Mouse (Mus musculus): ENCODE measurements around the gene Smndc1. TPM values are rescaled to one million over a fixed set of nuclear protein-coding genes. Genes with fewer than 3 reads are reported as not detected.

Smndc1 gene
- polyA plus RNA-seq, 1 experiment from 2014 or later = 41.6 TPM

- peaks cover 19% of the 10 kb centered on the region for H3K4me1 ChIP-seq
- H3K4me3 ChIP-seq (replicated peaks) = no peak overlapping the region
- no peaks in the 10 kb centered on the region for H3K9me3 ChIP-seq (replicated peaks)
- H3K4me2 ChIP-seq (replicated peaks) = no peak overlapping the region
- WGBS = 7% methylated on average over 6 of the region's 6 CpGs
- no peak overlapping the region for H3K9ac ChIP-seq
- ATAC-seq (ENCODE audit: insufficient number of reproducible peaks, low FRiP score, low TSS enrichment, low read depth) = 0 out of 2 replicates have a peak, but pooled peaks have one; percentile 55
- H3K27me3 ChIP-seq = no peaks in the 10 kb centered on the region
- H3K36me3 ChIP-seq = no peaks in the 10 kb centered on the region
- peak overlapping the region; percentile 71 for H3K27ac ChIP-seq (replicated peaks)
Observed at GRCm38 (mm10) chr19:53412149-53412848, 21.9 kb upstream of the Smndc1 start.

DNA sequence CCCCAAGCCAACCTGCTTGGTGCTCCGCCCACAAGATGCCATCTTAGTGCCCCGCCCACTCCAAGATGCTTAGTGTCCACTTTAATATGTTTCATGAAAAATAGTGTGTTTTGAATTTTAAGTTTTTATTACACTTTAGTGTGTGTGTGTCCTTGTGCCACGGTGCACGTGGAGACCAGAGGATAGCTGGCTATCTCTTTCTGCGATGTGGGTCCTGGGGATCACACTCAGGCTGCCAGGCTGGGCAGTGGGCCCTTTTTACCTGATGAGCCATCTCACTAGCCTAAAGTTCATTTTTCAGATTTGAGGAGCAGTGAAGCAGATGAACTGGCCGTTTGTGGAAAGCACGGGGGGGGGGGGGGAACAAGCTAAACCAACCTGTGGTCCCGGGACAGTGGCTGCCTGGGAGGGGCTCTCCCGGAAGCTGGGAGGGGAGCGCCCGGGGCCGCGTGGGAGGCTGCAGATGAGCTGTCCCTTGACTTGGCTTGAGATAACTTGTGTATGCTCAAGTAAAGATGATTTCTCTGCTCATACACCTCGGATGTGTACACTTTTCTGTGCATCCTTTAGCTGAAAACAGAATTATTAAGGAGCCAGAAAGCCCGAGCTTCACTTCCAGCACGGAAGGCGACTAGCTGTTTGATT is 19.4 kb upstream of the Smndc1 start:
- no peaks in the 10 kb centered on the region for H3K9me3 ChIP-seq (replicated peaks)
- no peak overlapping the region for H3K9ac ChIP-seq
- H3K4me3 ChIP-seq (replicated peaks) = no peak overlapping the region
- no peak for ATAC-seq (ENCODE audit: insufficient number of reproducible peaks, low FRiP score, low TSS enrichment, low read depth)
- H3K36me3 ChIP-seq = no peaks in the 10 kb centered on the region
- WGBS = 52% methylated on average over 17 of the region's 17 CpGs
- H3K27ac ChIP-seq (replicated peaks) = no peak overlapping the region
- H3K27me3 ChIP-seq = no peaks in the 10 kb centered on the region
- no peak overlapping the region for H3K4me2 ChIP-seq (replicated peaks)
- H3K4me1 ChIP-seq = peaks cover 19% of the 10 kb centered on the region

GRCm38 (mm10) chr19:53408398-53408797 is 18.0 kb upstream of the Smndc1 start:
- H3K27me3 ChIP-seq = no peaks in the 10 kb centered on the region
- peaks cover 19% of the 10 kb centered on the region for H3K4me1 ChIP-seq
- H3K9ac ChIP-seq = no peak overlapping the region
- WGBS = 85% methylated on average over 8 of the region's 8 CpGs
- H3K27ac ChIP-seq (replicated peaks) = no peak overlapping the region
- H3K36me3 ChIP-seq = no peaks in the 10 kb centered on the region
- H3K9me3 ChIP-seq (replicated peaks) = no peaks in the 10 kb centered on the region
- no peak overlapping the region for H3K4me2 ChIP-seq (replicated peaks)
- no peak for ATAC-seq (ENCODE audit: insufficient number of reproducible peaks, low FRiP score, low TSS enrichment, low read depth)
- no peak overlapping the region for H3K4me3 ChIP-seq (replicated peaks)

DNA sequence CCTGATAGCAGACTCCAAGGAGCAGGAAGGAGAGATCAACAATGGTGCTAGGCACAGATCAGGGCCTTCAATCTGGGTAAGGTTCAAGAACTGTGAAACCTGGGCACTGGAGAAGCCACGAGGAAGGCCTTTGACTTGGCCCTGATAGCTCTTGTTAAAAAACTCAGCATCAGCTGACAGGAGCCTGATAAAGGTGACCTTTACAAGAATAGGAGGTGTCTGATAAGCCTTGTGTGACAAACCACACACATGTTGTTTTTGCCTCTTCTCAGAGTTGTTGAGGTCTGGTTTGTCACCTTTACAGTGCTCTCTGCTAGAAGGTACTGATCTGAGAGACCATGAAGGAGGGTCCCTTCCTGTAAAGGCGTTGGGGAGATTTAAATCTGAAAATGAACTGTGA is 17.0 kb upstream of the Smndc1 start:
- no peak overlapping the region for H3K4me3 ChIP-seq (replicated peaks)
- H3K27me3 ChIP-seq = no peaks in the 10 kb centered on the region
- H3K4me1 ChIP-seq = peaks cover 16% of the 10 kb centered on the region
- no peak overlapping the region for H3K27ac ChIP-seq (replicated peaks)
- H3K9me3 ChIP-seq (replicated peaks) = no peaks in the 10 kb centered on the region
- no peak for ATAC-seq (ENCODE audit: insufficient number of reproducible peaks, low FRiP score, low TSS enrichment, low read depth)
- WGBS = 83% methylated on average over 2 of the region's 2 CpGs
- H3K9ac ChIP-seq = no peak overlapping the region
- no peaks in the 10 kb centered on the region for H3K36me3 ChIP-seq
- H3K4me2 ChIP-seq (replicated peaks) = no peak overlapping the region

DNA sequence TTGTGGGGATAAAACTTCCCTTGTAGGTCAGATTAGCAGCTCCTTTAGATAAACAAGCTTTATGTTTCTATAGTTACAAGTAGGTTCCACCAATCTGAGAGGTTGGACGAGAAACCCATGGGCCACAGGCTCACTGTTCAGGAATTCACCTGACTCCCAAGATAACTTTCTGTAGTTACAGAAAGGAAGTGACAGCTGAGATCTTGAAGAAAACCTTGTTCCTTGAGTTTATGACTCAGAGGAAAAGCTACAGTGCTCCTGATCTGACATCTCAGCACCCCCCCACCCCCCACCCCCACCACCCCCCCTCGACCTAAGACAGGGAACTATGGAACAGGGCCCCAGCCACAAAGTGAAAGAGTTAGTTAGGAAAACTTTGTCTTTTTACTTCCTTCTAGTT is 15.4 kb upstream of the Smndc1 start:
- Histone ChIP-seq H3K27ac (replicated peaks) (no peak overlapping the region), H3K4me1 (0 out of 2 replicates have a peak, but pooled peaks cover 8% of the 10 kb centered on the region), H3K4me2 (replicated peaks) (no peak overlapping the region), H3K9me3 (replicated peaks) (no peaks in the 10 kb centered on the region), H3K27me3 (no peaks in the 10 kb centered on the region), H3K36me3 (no peaks in the 10 kb centered on the region), H3K9ac (no peak overlapping the region), H3K4me3 (replicated peaks) (no peak overlapping the region)
- no peak for ATAC-seq (ENCODE audit: insufficient number of reproducible peaks, low FRiP score, low TSS enrichment, low read depth)
- WGBS = 56% methylated on average over 2 of the region's 2 CpGs

DNA sequence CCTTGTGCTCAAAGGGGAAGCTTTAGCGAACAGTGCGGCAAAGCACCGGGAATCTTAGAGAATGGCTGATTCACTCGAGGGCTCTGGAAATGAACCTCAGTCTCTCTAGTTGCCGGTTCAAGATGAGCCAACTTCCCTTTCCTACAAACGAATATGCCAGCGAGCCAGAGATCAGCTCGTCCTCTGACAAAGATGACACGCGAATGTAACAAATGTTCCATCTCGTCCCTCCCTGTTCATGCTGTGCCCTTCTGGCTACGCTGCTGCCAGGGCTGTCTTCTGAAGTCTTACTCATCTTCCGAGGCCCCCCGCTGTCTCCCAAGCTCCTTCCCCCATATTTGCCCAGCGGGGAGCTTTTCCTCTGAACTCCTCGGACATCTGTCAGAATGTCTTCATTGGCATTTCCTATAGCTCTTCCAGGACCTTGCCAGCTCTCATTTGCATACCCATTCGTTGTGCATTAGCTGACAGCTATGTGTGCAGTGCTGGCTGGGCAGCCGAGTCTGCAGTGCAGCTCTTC is 14.5 kb upstream of the Smndc1 start:
- no peak for ATAC-seq (ENCODE audit: insufficient number of reproducible peaks, low FRiP score, low TSS enrichment, low read depth)

GRCm38 (mm10) chr19:53404219-53404836 is 13.9 kb upstream of the Smndc1 start:
- 89% methylated on average over 10 of the region's 10 CpGs for whole genome bisulfite sequencing
- H3K9me3 ChIP-seq (replicated peaks) = no peaks in the 10 kb centered on the region
- no peaks in the 10 kb centered on the region for H3K27me3 ChIP-seq
- H3K36me3 ChIP-seq = no peaks in the 10 kb centered on the region
- no peak for ATAC-seq (ENCODE audit: insufficient number of reproducible peaks, low FRiP score, low TSS enrichment, low read depth)
- no peak overlapping the region for H3K9ac ChIP-seq
- no peak overlapping the region for H3K4me2 ChIP-seq (replicated peaks)
- H3K27ac ChIP-seq (replicated peaks) = no peak overlapping the region
- H3K4me3 ChIP-seq (replicated peaks) = no peak overlapping the region
- H3K4me1 ChIP-seq = no peaks in the 10 kb centered on the region

More for the DNA sequence above, 14.5 kb upstream of the Smndc1 start:
- Histone ChIP-seq H3K4me1 (0 out of 2 replicates have a peak, but pooled peaks cover 3% of the 10 kb centered on the region), H3K4me3 (replicated peaks) (no peak overlapping the region), H3K27me3 (no peaks in the 10 kb centered on the region), H3K9ac (no peak overlapping the region), H3K27ac (replicated peaks) (no peak overlapping the region), H3K4me2 (replicated peaks) (no peak overlapping the region), H3K9me3 (replicated peaks) (no peaks in the 10 kb centered on the region), H3K36me3 (no peaks in the 10 kb centered on the region)
- 79% methylated on average over 18 of the region's 18 CpGs for WGBS

DNA sequence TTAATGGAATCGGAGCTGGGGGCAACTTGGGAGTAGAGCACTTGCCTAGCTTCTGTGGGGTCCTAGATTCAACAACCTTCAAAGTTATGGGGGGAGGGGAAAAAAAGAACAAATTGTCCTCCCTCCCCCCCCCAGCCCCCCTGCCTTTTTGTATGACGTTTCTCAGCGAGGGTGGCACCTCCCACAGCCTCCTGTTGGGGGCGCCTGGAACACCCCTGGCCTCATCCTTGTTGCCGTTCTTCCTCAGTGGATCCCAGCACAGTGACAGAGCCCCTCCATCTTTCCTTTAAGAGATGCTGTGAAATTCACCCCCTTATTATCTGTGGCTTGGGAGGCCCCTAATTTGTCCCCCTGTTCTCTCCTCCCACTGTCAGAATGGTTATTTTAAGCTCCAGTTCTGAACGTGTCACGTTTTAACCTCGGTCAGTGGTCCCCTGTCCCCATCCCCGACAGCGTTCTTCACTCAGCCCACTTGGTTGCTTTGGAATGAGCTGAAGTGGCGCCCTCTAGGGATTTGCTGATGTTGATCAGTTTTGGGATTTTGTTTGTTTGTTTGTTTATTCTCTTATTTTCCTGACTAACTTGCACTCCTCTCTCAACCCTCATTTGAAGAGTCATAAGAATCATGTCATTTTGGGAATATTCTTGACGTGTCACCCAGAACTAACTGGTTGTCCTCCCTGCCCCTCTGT is 12.5 kb upstream of the Smndc1 start:
- Histone ChIP-seq H3K4me2 (replicated peaks) (no peak overlapping the region), H3K9me3 (replicated peaks) (no peaks in the 10 kb centered on the region), H3K27me3 (no peaks in the 10 kb centered on the region), H3K9ac (no peak overlapping the region), H3K27ac (replicated peaks) (no peak overlapping the region), H3K4me3 (replicated peaks) (no peak overlapping the region), H3K36me3 (no peaks in the 10 kb centered on the region), H3K4me1 (no peaks in the 10 kb centered on the region)
- no peak for ATAC-seq (ENCODE audit: insufficient number of reproducible peaks, low FRiP score, low TSS enrichment, low read depth)
- WGBS = 50% methylated on average over 12 of the region's 12 CpGs

GRCm38 (mm10) chr19:53400332-53401110 is 10.1 kb upstream of the Smndc1 start:
- 77% methylated on average over 16 of the region's 16 CpGs for WGBS

DNA sequence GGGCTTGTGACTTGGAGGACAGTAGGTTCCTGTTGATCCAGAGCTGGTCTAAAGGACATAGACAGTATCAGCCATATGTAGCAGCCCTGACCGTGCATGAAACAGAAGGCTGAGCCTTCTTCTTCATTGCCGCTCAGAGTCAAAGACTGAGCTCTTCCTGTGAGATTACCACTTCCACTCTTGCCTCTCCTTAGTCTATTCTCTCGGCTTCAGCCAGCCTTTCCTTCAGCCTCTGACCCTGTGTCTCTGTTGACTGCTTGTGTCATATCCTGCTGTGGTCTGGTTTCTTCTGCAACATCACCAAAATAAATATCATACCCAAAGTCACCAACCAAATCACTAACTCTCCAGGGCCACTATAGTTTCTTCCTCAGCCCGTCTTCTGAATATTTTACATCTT is 8.8 kb upstream of the Smndc1 start:
- Histone ChIP-seq H3K4me1 (peaks cover 4% of the 10 kb centered on the region; the same call in 1 of the 2 replicates), H3K36me3 (no peaks in the 10 kb centered on the region), H3K9ac (no peak overlapping the region), H3K4me3 (replicated peaks) (no peak overlapping the region), H3K27ac (replicated peaks) (no peak overlapping the region), H3K4me2 (replicated peaks) (no peak overlapping the region), H3K27me3 (no peaks in the 10 kb centered on the region), H3K9me3 (replicated peaks) (no peaks in the 10 kb centered on the region)
- WGBS = 87% methylated on average over 4 of the region's 4 CpGs
- ATAC-seq (ENCODE audit: insufficient number of reproducible peaks, low FRiP score, low TSS enrichment, low read depth) = no peak

More at GRCm38 (mm10) chr19:53400332-53401110, 10.1 kb upstream of the Smndc1 start:
- Histone ChIP-seq H3K9ac (no peak overlapping the region), H3K9me3 (replicated peaks) (no peaks in the 10 kb centered on the region), H3K36me3 (no peaks in the 10 kb centered on the region), H3K27me3 (no peaks in the 10 kb centered on the region), H3K27ac (replicated peaks) (no peak overlapping the region), H3K4me1 (no peaks in the 10 kb centered on the region), H3K4me3 (replicated peaks) (no peak overlapping the region), H3K4me2 (replicated peaks) (no peak overlapping the region)
- ATAC-seq (ENCODE audit: insufficient number of reproducible peaks, low FRiP score, low TSS enrichment, low read depth) = no peak

Measured in embryonic facial prominence, embryonic 15.5 days (tissue).